Mouse (Mus musculus) embryonic facial prominence, embryonic 13.5 days (tissue): ENCODE measurements around the gene Htr2b. TPM values are rescaled to one million over a fixed set of nuclear protein-coding genes. Genes with fewer than 3 reads are reported as not detected.

Experiments
- ATAC-seq: fragments of 200-750 bp; cut with Nextera tagmentation; 2 replicates; pipeline ENCODE4 v1.8.0; 2017; ENCODE audit warnings: low read depth; ENCODE audit not compliant: insufficient number of reproducible peaks, insufficient read depth, low FRiP score, low TSS enrichment
- H3K27ac ChIP-seq: fragments of 300-500 bp; sonication (generic); 2 replicates; pipeline ENCODE4 v1.5.1; 2015; ENCODE audit warnings: moderate library complexity, mild to moderate bottlenecking, inconsistent platforms
- H3K27me3 ChIP-seq: fragments of 300-500 bp; sonication (generic); 2 replicates; pipeline ENCODE4 v1.6.1; 2015; ENCODE audit warnings: mild to moderate bottlenecking, inconsistent platforms
- H3K36me3 ChIP-seq: fragments of 300-500 bp; sonication (generic); 2 replicates; pipeline ENCODE4 v1.6.1; 2015; ENCODE audit warnings: mild to moderate bottlenecking, inconsistent platforms
- H3K4me1 ChIP-seq: fragments of 300-500 bp; sonication (generic); 2 replicates; pipeline ENCODE4 v1.6.1; 2015; ENCODE audit warnings: inconsistent platforms
- H3K4me2 ChIP-seq: fragments of 300-500 bp; sonication (generic); 2 replicates; pipeline ENCODE4 v1.6.1; 2015; ENCODE audit warnings: moderate library complexity, mild to moderate bottlenecking, inconsistent platforms
- H3K4me3 ChIP-seq: fragments of 300-500 bp; sonication (generic); 2 replicates; pipeline ENCODE4 v1.5.1; 2015; ENCODE audit warnings: mild to moderate bottlenecking, inconsistent platforms
- H3K9ac ChIP-seq: fragments of 300-500 bp; sonication (generic); 2 replicates; pipeline ENCODE4 v1.6.1; 2015; ENCODE audit warnings: mild to moderate bottlenecking, inconsistent platforms
- H3K9me3 ChIP-seq: fragments of 300-500 bp; sonication (generic); 2 replicates; pipeline ENCODE4 v1.6.1; 2016; ENCODE audit warnings: inconsistent platforms
- WGBS: fragments of 180-500 bp; shearing (Covaris S2); methylation state at CpG from one replicate; pipeline ENCODE4 v1.1.7; 2015; ENCODE audit warnings: mixed read lengths; 5-methylcytosine and 5-hydroxymethylcytosine counted together
- polyA plus RNA-seq: library from polyadenylated mRNA; unstranded; fragments of >200 nt; fragmentation: Nextera tagmentation; extraction: Ambion mirVana; gene quantifications from 2 replicates; pipeline ENCODE4 v1.2.1, GENCODE M21; 2015

Gene Htr2b
- polyA plus RNA-seq, 1 experiment from 2014 or later = 0.81 TPM

DNA sequence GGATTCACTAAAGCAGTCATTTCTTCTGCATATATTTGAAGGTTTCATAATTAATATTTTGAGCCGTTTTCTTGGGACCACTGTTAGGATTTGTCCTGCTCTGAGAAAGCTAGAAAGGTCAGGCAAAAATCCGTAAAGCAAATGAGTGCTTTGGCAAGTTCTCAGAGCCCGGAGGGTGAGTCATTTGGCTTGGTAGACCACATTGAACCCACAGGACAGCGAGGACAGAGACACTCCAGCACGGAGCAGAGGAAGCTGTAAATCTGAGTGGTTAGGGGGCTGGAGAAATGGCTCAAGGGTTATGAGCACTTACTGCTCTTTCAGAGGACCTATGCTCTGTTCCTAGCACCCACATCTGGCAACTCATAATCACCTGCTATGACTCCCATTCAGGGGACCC, 35.8 kb upstream of the Htr2b start:
- no peak for ATAC-seq
- H3K4me3 ChIP-seq = no peak overlapping the region
- H3K4me2 ChIP-seq = no peak overlapping the region
- no peaks in the 10 kb centered on the region for H3K4me1 ChIP-seq
- peaks cover 8% of the 10 kb centered on the region; the same call in 1 of the 2 replicates for H3K36me3 ChIP-seq
- H3K9ac ChIP-seq = no peak overlapping the region
- no peak overlapping the region for H3K27ac ChIP-seq
- no peaks in the 10 kb centered on the region for H3K9me3 ChIP-seq
- WGBS = 81% methylated on average over 5 of the region's 5 CpGs
- no peaks in the 10 kb centered on the region for H3K27me3 ChIP-seq

- H3K4me1 ChIP-seq = no peaks in the 10 kb centered on the region
- no peak for ATAC-seq
- H3K9me3 ChIP-seq = no peaks in the 10 kb centered on the region
- H3K36me3 ChIP-seq = peaks cover 13% of the 10 kb centered on the region
- 71% methylated on average over 5 of the region's 5 CpGs for WGBS
- H3K27me3 ChIP-seq = no peaks in the 10 kb centered on the region
- no peak overlapping the region for H3K4me3 ChIP-seq
- no peak overlapping the region for H3K27ac ChIP-seq
- no peak overlapping the region for H3K4me2 ChIP-seq
- no peak overlapping the region for H3K9ac ChIP-seq
Measured at GRCm38 (mm10) chr1:86146293-86146692, 34.5 kb upstream of the Htr2b start.

- no peak for ATAC-seq
- no peak overlapping the region for H3K4me2 ChIP-seq
Measured at GRCm38 (mm10) chr1:86144001-86144944, 32.5 kb upstream of the Htr2b start.

GRCm38 (mm10) chr1:86143165-86143564, 31.4 kb upstream of the Htr2b start:
- H3K4me3 ChIP-seq = no peak overlapping the region
- H3K4me1 ChIP-seq = no peaks in the 10 kb centered on the region
- peaks cover 40% of the 10 kb centered on the region for H3K36me3 ChIP-seq
- no peak for ATAC-seq
- no peak overlapping the region for H3K4me2 ChIP-seq
- H3K27me3 ChIP-seq = no peaks in the 10 kb centered on the region
- no peaks in the 10 kb centered on the region for H3K9me3 ChIP-seq
- WGBS = 80% methylated on average over 4 of the region's 4 CpGs
- no peak overlapping the region for H3K27ac ChIP-seq
- H3K9ac ChIP-seq = no peak overlapping the region

More at GRCm38 (mm10) chr1:86144001-86144944, 32.5 kb upstream of the Htr2b start:
- WGBS = 73% methylated on average over 21 of the region's 21 CpGs
- Histone ChIP-seq H3K4me3 (no peak overlapping the region), H3K9ac (no peak overlapping the region), H3K4me1 (no peaks in the 10 kb centered on the region), H3K27ac (no peak overlapping the region), H3K9me3 (no peaks in the 10 kb centered on the region), H3K36me3 (peaks cover 29% of the 10 kb centered on the region), H3K27me3 (no peaks in the 10 kb centered on the region)

GRCm38 (mm10) chr1:86141081-86141480, 29.3 kb upstream of the Htr2b start:
- WGBS = 89% methylated on average over 3 of the region's 3 CpGs
- peaks cover 58% of the 10 kb centered on the region for H3K36me3 ChIP-seq

GRCm38 (mm10) chr1:86135315-86135714, 23.5 kb upstream of the Htr2b start:
- no peaks in the 10 kb centered on the region for H3K9me3 ChIP-seq
- no peak overlapping the region for H3K4me2 ChIP-seq
- H3K4me3 ChIP-seq = no peak overlapping the region
- 82% methylated on average over 6 of the region's 6 CpGs for WGBS
- H3K4me1 ChIP-seq = no peaks in the 10 kb centered on the region
- peaks cover 79% of the 10 kb centered on the region for H3K36me3 ChIP-seq
- H3K27me3 ChIP-seq = no peaks in the 10 kb centered on the region
- no peak overlapping the region for H3K27ac ChIP-seq
- H3K9ac ChIP-seq = no peak overlapping the region
- no peak for ATAC-seq

More at GRCm38 (mm10) chr1:86141081-86141480, 29.3 kb upstream of the Htr2b start:
- Histone ChIP-seq H3K27me3 (no peaks in the 10 kb centered on the region), H3K9ac (no peak overlapping the region), H3K4me3 (no peak overlapping the region), H3K9me3 (no peaks in the 10 kb centered on the region), H3K4me1 (no peaks in the 10 kb centered on the region), H3K27ac (no peak overlapping the region), H3K4me2 (no peak overlapping the region)
- no peak for ATAC-seq

GRCm38 (mm10) chr1:86133337-86133736, 21.6 kb upstream of the Htr2b start, which contains the start of gene Gm21972:
Gm21972 (plus strand) TSS chr1:86133637.
- Histone ChIP-seq H3K27me3 (no peaks in the 10 kb centered on the region), H3K36me3 (peaks cover 79% of the 10 kb centered on the region), H3K4me3 (no peak within 1 kb of the TSS), H3K27ac (no peak within 1 kb of the TSS), H3K4me2 (no peak within 1 kb of the TSS), H3K4me1 (no peaks in the 10 kb centered on the region), H3K9ac (no peak within 1 kb of the TSS), H3K9me3 (no peaks in the 10 kb centered on the region)
- no peak for ATAC-seq
- 96% methylated on average over 4 of the region's 4 CpGs for WGBS

GRCm38 (mm10) chr1:86126036-86126435, 14.3 kb upstream of the Htr2b start:
- no peak overlapping the region for H3K27ac ChIP-seq
- no peaks in the 10 kb centered on the region for H3K4me1 ChIP-seq
- no peaks in the 10 kb centered on the region for H3K9me3 ChIP-seq
- H3K36me3 ChIP-seq = peaks cover 68% of the 10 kb centered on the region
- H3K4me3 ChIP-seq = no peak overlapping the region
- no peak overlapping the region for H3K9ac ChIP-seq
- no peak for ATAC-seq
- H3K4me2 ChIP-seq = no peak overlapping the region
- H3K27me3 ChIP-seq = no peaks in the 10 kb centered on the region
- 95% methylated on average over 2 of the region's 2 CpGs for WGBS

DNA sequence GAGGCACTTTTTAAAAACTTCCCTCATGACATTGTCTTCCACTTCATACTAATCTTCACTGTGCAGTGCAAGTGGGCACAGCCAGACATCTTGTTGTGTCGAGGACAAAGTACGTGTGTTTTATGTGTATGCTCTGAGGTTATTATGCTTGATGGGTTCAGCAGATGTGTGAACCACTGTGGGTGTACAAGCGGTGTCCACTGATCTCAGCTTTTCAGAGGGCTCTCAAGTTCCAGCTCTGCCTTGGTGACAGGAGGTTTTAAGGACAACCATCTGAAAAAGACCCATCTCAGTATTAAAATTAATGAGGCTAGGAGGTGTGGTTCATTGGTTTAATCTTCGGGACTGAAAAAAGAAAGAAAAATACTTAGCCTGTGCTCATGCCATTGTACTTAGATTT, 7.8 kb upstream of the Htr2b start:
- no peak for ATAC-seq
- no peak overlapping the region for H3K27ac ChIP-seq
- H3K9me3 ChIP-seq = no peaks in the 10 kb centered on the region
- no peak overlapping the region for H3K9ac ChIP-seq
- H3K27me3 ChIP-seq = no peaks in the 10 kb centered on the region
- no peaks in the 10 kb centered on the region for H3K4me1 ChIP-seq
- 91% methylated on average over 4 of the region's 4 CpGs for WGBS
- H3K4me3 ChIP-seq = no peak overlapping the region
- H3K4me2 ChIP-seq = no peak overlapping the region
- peaks cover 57% of the 10 kb centered on the region for H3K36me3 ChIP-seq

DNA sequence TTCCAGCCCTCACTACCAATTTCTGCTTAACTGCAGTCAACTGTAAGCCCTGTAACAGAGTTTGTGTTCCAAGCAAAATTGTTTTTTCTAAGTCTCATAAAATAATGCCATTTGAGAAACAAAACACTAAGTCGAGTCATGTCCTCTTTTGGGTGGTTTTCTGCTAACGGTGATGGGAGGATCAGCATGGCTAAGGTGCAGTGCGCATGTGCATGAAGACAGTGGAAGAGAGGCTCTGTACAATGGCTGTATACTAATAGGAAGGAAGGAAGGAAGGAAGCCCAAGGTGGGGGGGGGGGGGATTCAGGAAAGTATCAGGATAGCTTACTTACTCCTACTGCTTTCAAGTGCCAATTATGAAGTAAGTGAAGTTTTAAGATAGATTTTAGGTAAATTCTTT, 2.4 kb upstream of the Htr2b start:
- H3K4me1 ChIP-seq = no peaks in the 10 kb centered on the region
- no peaks in the 10 kb centered on the region for H3K9me3 ChIP-seq
- no peaks in the 10 kb centered on the region for H3K27me3 ChIP-seq
- WGBS = 91% methylated on average over 3 of the region's 3 CpGs
- H3K9ac ChIP-seq = no peak overlapping the region
- H3K36me3 ChIP-seq = peaks cover 34% of the 10 kb centered on the region
- ATAC-seq = no peak
- H3K27ac ChIP-seq = no peak overlapping the region
- no peak overlapping the region for H3K4me2 ChIP-seq
- H3K4me3 ChIP-seq = no peak overlapping the region

GRCm38 (mm10) chr1:86105054-86105453, 6.7 kb downstream of the Htr2b start:
- Histone ChIP-seq H3K4me1 (no peaks in the 10 kb centered on the region), H3K27me3 (no peaks in the 10 kb centered on the region), H3K9ac (no peak overlapping the region), H3K4me2 (no peak overlapping the region), H3K36me3 (peaks cover 13% of the 10 kb centered on the region), H3K9me3 (no peaks in the 10 kb centered on the region), H3K27ac (no peak overlapping the region), H3K4me3 (no peak overlapping the region)
- no peak for ATAC-seq
- WGBS = 96% methylated on average over 1 of the region's 1 CpGs

GRCm38 (mm10) chr1:86094413-86094812, 17.4 kb downstream of the Htr2b start:
- H3K36me3 ChIP-seq = peaks cover 75% of the 10 kb centered on the region
- 85% methylated on average over 7 of the region's 7 CpGs for WGBS
- H3K4me1 ChIP-seq = no peaks in the 10 kb centered on the region
- no peaks in the 10 kb centered on the region for H3K9me3 ChIP-seq
- no peak overlapping the region for H3K9ac ChIP-seq
- H3K27ac ChIP-seq = no peak overlapping the region
- H3K4me3 ChIP-seq = no peak overlapping the region
- no peak overlapping the region for H3K4me2 ChIP-seq
- no peak for ATAC-seq
- H3K27me3 ChIP-seq = no peaks in the 10 kb centered on the region
